ENCODE assay signal across 14 mouse cellular contexts in genomic region chr2:166414856-166415255, GRCm38 (mm10).
DNase-seq lines count a peak whose midpoint lies in the region; ATAC-seq and TF ChIP-seq lines count a peak whose summit lies in the region.
"Had no signal": no experiment of that assay in that cellular context is flagged by ENCODE, and none has a peak within 500 bp of the region (broad histone marks: within the 10 kb centered on the region; RNA-seq: fewer than 3 reads in every experiment).

No protein-coding gene starts in this region.

- peak overlapping the region; percentile 57; the same call in 1 of the 2 replicates for H3K27ac ChIP-seq in hindbrain, embryonic 12.5 days
- H3K27ac ChIP-seq in hindbrain, postnatal 0 days, result no peak overlapping the region
- H3K27ac ChIP-seq in embryonic facial prominence, embryonic 10.5 days (replicated peaks), result peak overlapping the region; percentile 70; the same call in 1 of the 2 replicates
- H3K27ac ChIP-seq in limb, embryonic 10.5 days, result 0 out of 2 replicates have a peak overlapping the region, but pooled peaks have one; percentile 77
- H3K27ac ChIP-seq: kidney, postnatal 0 days; left cerebral cortex, adult 2 months had no signal

- no peak for ATAC-seq in hindbrain, embryonic 12.5 days (ENCODE audit: low FRiP score)
- ATAC-seq in hindbrain, postnatal 0 days, result no peak
- no peak for ATAC-seq in CD4-positive, CD25-positive, alpha-beta regulatory T cell, adult 4 months
- ATAC-seq: inflammation-experienced regulatory T-cells, adult 6 months had no signal

- WGBS in hindbrain, embryonic 12.5 days, result 89% methylated on average over 8 of the region's 8 CpGs
- WGBS in hindbrain, postnatal 0 days, result 94% methylated on average over 8 of the region's 8 CpGs
- WGBS in embryonic facial prominence, embryonic 10.5 days, result 89% methylated on average over 8 of the region's 8 CpGs
- WGBS in limb, embryonic 10.5 days, result 91% methylated on average over 8 of the region's 8 CpGs

- H3K4me2 ChIP-seq in hindbrain, embryonic 12.5 days (replicated peaks), result no peak overlapping the region
- no peak overlapping the region for H3K4me2 ChIP-seq in hindbrain, postnatal 0 days (ENCODE audit: low read depth, low read length)
- H3K4me2 ChIP-seq: midbrain, embryonic 11.5 days had no signal

- no peaks in the 10 kb centered on the region for H3K36me3 ChIP-seq in hindbrain, embryonic 12.5 days
- no peaks in the 10 kb centered on the region for H3K36me3 ChIP-seq in hindbrain, postnatal 0 days (ENCODE audit: insufficient read depth, low read length)
- no peaks in the 10 kb centered on the region for H3K36me3 ChIP-seq in E14TG2a.4 (ENCODE audit: insufficient read depth, low read length)
- no peaks in the 10 kb centered on the region for H3K36me3 ChIP-seq in embryonic facial prominence, embryonic 10.5 days (replicated peaks)
- no peaks in the 10 kb centered on the region for H3K36me3 ChIP-seq in limb, embryonic 10.5 days
- H3K36me3 ChIP-seq: forebrain, embryonic 10.5 days had no signal

- no peak for TF ChIP-seq CTCF in hindbrain, postnatal 0 days (IDR thresholded peaks at IDR 0.05; ENCODE audit: low read depth)
- no peak for TF ChIP-seq CTCF in E14TG2a.4 (conservative IDR thresholded peaks at IDR 0.05; ENCODE audit: low read length)

- no peak overlapping the region for H3K4me3 ChIP-seq in hindbrain, embryonic 12.5 days
- no peak overlapping the region for H3K4me3 ChIP-seq in hindbrain, postnatal 0 days (ENCODE audit: low read length)
- H3K4me3 ChIP-seq in E14TG2a.4 (replicated peaks; ENCODE audit: low read length), result peak overlapping the region; percentile 69
- H3K4me3 ChIP-seq in embryonic facial prominence, embryonic 10.5 days, result no peak overlapping the region
- no peak overlapping the region for H3K4me3 ChIP-seq in limb, embryonic 10.5 days
- H3K4me3 ChIP-seq: forebrain, embryonic 10.5 days; left cerebral cortex, adult 2 months had no signal

- DNase-seq in hindbrain, postnatal 0 days (ENCODE audit: low spot score), result no peak
- DNase-seq in embryonic facial prominence, embryonic 10.5 days (ENCODE audit: low spot score), result no peak
- DNase-seq in limb, embryonic 10.5 days (ENCODE audit: low spot score), result no peak
- no peak for DNase-seq in layer of hippocampus, adult 18-20 months (ENCODE audit: low spot score in 2 of 2)
- DNase-seq in kidney, adult 11 months, result no peak
- DNase-seq: cerebellum, postnatal 25 days had no signal

- no peak overlapping the region for H3K9ac ChIP-seq in hindbrain, embryonic 12.5 days
- H3K9ac ChIP-seq in hindbrain, postnatal 0 days (replicated peaks; ENCODE audit: low read length), result no peak overlapping the region

- no peaks in the 10 kb centered on the region for H3K9me3 ChIP-seq in hindbrain, embryonic 12.5 days (replicated peaks)
- H3K9me3 ChIP-seq in hindbrain, postnatal 0 days (ENCODE audit: low read length), result no peaks in the 10 kb centered on the region
- H3K9me3 ChIP-seq in E14TG2a.4 (ENCODE audit: low read length), result no peaks in the 10 kb centered on the region
- no peaks in the 10 kb centered on the region for H3K9me3 ChIP-seq in embryonic facial prominence, embryonic 10.5 days
- no peaks in the 10 kb centered on the region for H3K9me3 ChIP-seq in limb, embryonic 10.5 days (replicated peaks)
- H3K9me3 ChIP-seq: forebrain, embryonic 10.5 days had no signal

- peaks cover 46% of the 10 kb centered on the region for H3K4me1 ChIP-seq in hindbrain, embryonic 12.5 days
- peaks cover 19% of the 10 kb centered on the region for H3K4me1 ChIP-seq in hindbrain, postnatal 0 days (ENCODE audit: insufficient read depth, low read length)
- peaks cover 80% of the 10 kb centered on the region for H3K4me1 ChIP-seq in E14TG2a.4 (replicated peaks; ENCODE audit: low read depth, low read length)
- peaks cover 65% of the 10 kb centered on the region for H3K4me1 ChIP-seq in embryonic facial prominence, embryonic 10.5 days
- H3K4me1 ChIP-seq in limb, embryonic 10.5 days, result peaks cover 48% of the 10 kb centered on the region

- no peaks in the 10 kb centered on the region for H3K27me3 ChIP-seq in hindbrain, embryonic 12.5 days
- no peaks in the 10 kb centered on the region; the same call in 1 of the 2 replicates for H3K27me3 ChIP-seq in hindbrain, postnatal 0 days (ENCODE audit: insufficient read depth, low read length)
- peaks cover 3% of the 10 kb centered on the region; the same call in 1 of the 2 replicates for H3K27me3 ChIP-seq in E14TG2a.4 (ENCODE audit: insufficient read depth, low read length)
- H3K27me3 ChIP-seq in embryonic facial prominence, embryonic 10.5 days (replicated peaks; ENCODE audit: low read depth, poor library complexity, severe bottlenecking), result no peaks in the 10 kb centered on the region
- 0 out of 2 replicates have a peak, but pooled peaks cover 3% of the 10 kb centered on the region for H3K27me3 ChIP-seq in limb, embryonic 10.5 days (ENCODE audit: low read depth, poor library complexity, severe bottlenecking)
